Mouse (Mus musculus): ENCODE data around the gene Pskh1. TPM values are rescaled to one million over a fixed set of nuclear protein-coding genes. Genes with fewer than 3 reads are reported as not detected.
A peak's percentile ranks its signal among the peaks of the same experiment; 100 is the strongest.

The Pskh1 gene
- total RNA-seq, 1 experiment: 13.2 TPM

DNA sequence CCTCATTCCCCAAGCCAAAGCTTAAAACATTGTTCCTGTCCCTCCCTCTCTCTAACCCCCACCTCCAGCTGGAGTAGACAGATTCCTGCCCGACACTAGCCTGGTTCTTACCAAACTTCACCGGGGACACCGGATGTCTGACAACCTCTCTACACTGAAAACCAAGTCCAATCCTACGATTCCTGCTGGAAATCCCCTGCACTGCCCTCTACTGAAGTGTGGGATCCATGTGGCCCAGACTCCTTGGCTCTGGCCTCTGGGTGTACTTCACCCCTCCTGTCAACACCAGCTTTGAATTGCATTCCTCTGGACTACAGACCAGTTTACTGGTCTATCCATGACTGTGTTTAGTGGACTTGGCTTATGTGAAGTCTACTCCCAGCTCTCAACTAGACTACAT, 56.3 kb downstream of the Pskh1 start:
- in situ Hi-C loops (cut with MboI; ENCODE audit: low sequenced_read_pairs in 2 of 2, unreplicated experiment in 2 of 2): no loop called here
- no peaks in the 10 kb centered on the region for H3K9me3 ChIP-seq (ENCODE audit: control insufficient read depth, insufficient read depth, low read depth, low read length)
- H3K9ac ChIP-seq (ENCODE audit: insufficient read depth, low read depth, low read length, poor library complexity, severe bottlenecking): no peak overlapping the region
- H3K4me1 ChIP-seq (ENCODE audit: control insufficient read depth in 2 of 2, insufficient read depth in 2 of 2, low read length in 2 of 2, poor library complexity in 1 of 2): peaks cover 0 to 6% of the 10 kb centered on the region in 2 experiments; a peak in 1 of 4 replicates
- H3K27ac ChIP-seq (ENCODE audit: insufficient read depth, low read depth, low read length, poor library complexity, severe bottlenecking): no peak overlapping the region; the same call in 1 of the 2 replicates
- H3K36me3 ChIP-seq (ENCODE audit: control insufficient read depth, insufficient read depth, low read length, poor library complexity, severe bottlenecking): peaks cover 36% of the 10 kb centered on the region
- no peak for DNase-seq (ENCODE audit: low read depth, low spot score)
- H3K4me3 ChIP-seq (ENCODE audit: insufficient read depth in 1 of 2, low read depth in 1 of 2, low read length in 2 of 2, poor library complexity in 1 of 2, severe bottlenecking in 1 of 2): no peak overlapping the region
- TF ChIP-seq HCFC1 (IDR thresholded peaks at IDR 0.05; ENCODE audit: borderline replicate concordance, insufficient read depth, low read length) (no peak), ZNF384 (IDR thresholded peaks at IDR 0.05; ENCODE audit: low read depth, low read length) (no peak)

DNA sequence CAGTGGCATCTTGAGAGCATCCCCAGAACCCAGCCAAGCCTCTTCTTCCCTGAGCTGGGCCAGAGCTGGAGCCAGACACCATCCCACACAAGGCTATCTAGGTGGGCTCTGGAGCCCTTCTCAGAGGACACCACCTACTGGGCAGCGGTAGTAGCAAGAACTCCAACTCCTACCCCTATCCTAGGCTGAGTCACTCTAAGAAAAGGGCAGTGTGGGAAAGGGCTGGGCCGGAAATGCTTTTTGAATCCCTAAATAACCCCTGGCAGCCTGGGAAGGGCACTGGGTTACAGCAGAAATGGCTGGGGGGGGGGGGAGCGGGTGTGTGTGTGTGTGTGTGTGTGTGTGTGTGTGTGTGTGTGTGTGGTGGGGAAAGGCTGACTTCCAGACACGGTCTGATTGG, 57.6 kb downstream of the Pskh1 start:
- Histone ChIP-seq H3K9me3 (ENCODE audit: control insufficient read depth, insufficient read depth, low read depth, low read length) (no peaks in the 10 kb centered on the region), H3K27ac (ENCODE audit: insufficient read depth, low read depth, low read length, poor library complexity, severe bottlenecking) (no peak overlapping the region), H3K9ac (ENCODE audit: insufficient read depth, low read depth, low read length, poor library complexity, severe bottlenecking) (no peak overlapping the region), H3K4me1 (ENCODE audit: control insufficient read depth in 2 of 2, insufficient read depth in 2 of 2, low read length in 2 of 2, poor library complexity in 1 of 2) (peaks cover 9 to 16% of the 10 kb centered on the region in 2 experiments; a peak in 3 of 4 replicates), H3K4me3 (ENCODE audit: insufficient read depth in 1 of 2, low read depth in 1 of 2, low read length in 2 of 2, poor library complexity in 1 of 2, severe bottlenecking in 1 of 2) (no peak overlapping the region), H3K36me3 (ENCODE audit: control insufficient read depth, insufficient read depth, low read length, poor library complexity, severe bottlenecking) (peaks cover 30% of the 10 kb centered on the region)
- TF ChIP-seq MAFK (IDR thresholded peaks at IDR 0.05; ENCODE audit: insufficient read depth, low read depth, low read length) (no peak), ZC3H11A (IDR thresholded peaks at IDR 0.05; ENCODE audit: borderline replicate concordance, low read depth, low read length) (no peak), HCFC1 (IDR thresholded peaks at IDR 0.05; ENCODE audit: borderline replicate concordance, insufficient read depth, low read length) (no peak), CHD2 (IDR thresholded peaks at IDR 0.05; ENCODE audit: low read depth, low read length) (no peak), ZNF384 (IDR thresholded peaks at IDR 0.05; ENCODE audit: low read depth, low read length) (no peak)
- no peak for DNase-seq (ENCODE audit: low read depth, low spot score)
- in situ Hi-C loops (cut with MboI; ENCODE audit: low sequenced_read_pairs in 2 of 2, unreplicated experiment in 2 of 2): no loop called here

DNA sequence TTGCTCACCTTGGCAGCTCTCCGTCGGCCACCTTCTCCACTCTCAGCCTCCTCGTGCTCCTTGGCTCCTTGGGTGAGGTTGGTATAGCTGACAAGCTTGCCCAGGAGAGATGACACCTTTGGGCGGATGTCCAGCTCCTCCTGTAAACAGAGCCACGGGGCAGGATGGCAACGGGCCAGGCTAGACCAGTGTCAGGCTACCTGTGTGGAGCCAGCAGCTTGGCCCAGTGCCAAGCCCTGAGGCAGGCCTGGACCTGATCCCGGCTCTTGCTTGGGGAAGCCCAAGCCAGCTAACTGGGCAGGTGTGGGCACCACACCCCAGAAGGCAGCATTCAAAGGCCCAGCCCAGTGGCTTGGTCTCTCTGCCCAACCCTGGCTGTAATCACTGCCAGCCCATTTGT, 59.1 kb downstream of the Pskh1 start:
- Histone ChIP-seq H3K4me3 (ENCODE audit: insufficient read depth in 1 of 2, low read depth in 1 of 2, low read length in 2 of 2, poor library complexity in 1 of 2, severe bottlenecking in 1 of 2) (no peak overlapping the region), H3K9me3 (ENCODE audit: control insufficient read depth, insufficient read depth, low read depth, low read length) (no peaks in the 10 kb centered on the region), H3K9ac (ENCODE audit: insufficient read depth, low read depth, low read length, poor library complexity, severe bottlenecking) (no peak overlapping the region), H3K4me1 (ENCODE audit: control insufficient read depth in 2 of 2, insufficient read depth in 2 of 2, low read length in 2 of 2, poor library complexity in 1 of 2) (peaks cover 13 to 31% of the 10 kb centered on the region in 2 experiments; a peak in 3 of 4 replicates), H3K27ac (ENCODE audit: insufficient read depth, low read depth, low read length, poor library complexity, severe bottlenecking) (no peak overlapping the region), H3K36me3 (ENCODE audit: control insufficient read depth, insufficient read depth, low read length, poor library complexity, severe bottlenecking) (peaks cover 22% of the 10 kb centered on the region)
- DNase-seq (ENCODE audit: low read depth, low spot score): no peak
- TF ChIP-seq ZNF384 (IDR thresholded peaks at IDR 0.05; ENCODE audit: low read depth, low read length) (no peak), MAFK (IDR thresholded peaks at IDR 0.05; ENCODE audit: insufficient read depth, low read depth, low read length) (no peak), CHD2 (IDR thresholded peaks at IDR 0.05; ENCODE audit: low read depth, low read length) (no peak), HCFC1 (IDR thresholded peaks at IDR 0.05; ENCODE audit: borderline replicate concordance, insufficient read depth, low read length) (no peak), ZC3H11A (IDR thresholded peaks at IDR 0.05; ENCODE audit: borderline replicate concordance, low read depth, low read length) (no peak)
- in situ Hi-C loops (cut with MboI; ENCODE audit: low sequenced_read_pairs in 2 of 2, unreplicated experiment in 2 of 2): no loop called here

DNA sequence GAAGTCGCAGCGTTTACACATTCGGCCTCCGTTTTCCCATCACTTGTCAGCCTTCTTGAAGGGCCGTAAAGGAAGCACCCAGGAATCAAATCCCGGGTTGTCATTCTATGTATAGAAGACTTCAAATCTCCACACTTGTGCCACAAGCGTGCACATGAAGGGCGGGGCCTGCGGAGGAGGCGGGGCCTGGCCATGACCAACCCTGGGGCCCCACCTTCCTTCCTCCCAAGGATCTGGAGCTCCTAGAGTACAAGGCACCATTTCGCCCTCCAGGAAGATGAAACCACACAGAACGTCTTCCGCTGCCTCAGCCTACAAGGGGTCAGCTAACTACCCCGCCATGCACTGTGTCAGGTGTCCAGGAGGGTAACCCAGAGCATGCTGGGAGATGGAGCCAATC, 60.9 kb downstream of the Pskh1 start:
- peak overlapping the region; percentile 16 to 41; a peak in 3 of 4 replicates for H3K4me3 ChIP-seq (ENCODE audit: insufficient read depth in 1 of 2, low read depth in 1 of 2, low read length in 2 of 2, poor library complexity in 1 of 2, severe bottlenecking in 1 of 2)
- H3K4me1 ChIP-seq (ENCODE audit: control insufficient read depth in 2 of 2, insufficient read depth in 2 of 2, low read length in 2 of 2, poor library complexity in 1 of 2): peaks cover 16 to 36% of the 10 kb centered on the region in 2 experiments; a peak in 3 of 4 replicates
- no peak overlapping the region for H3K27ac ChIP-seq (ENCODE audit: insufficient read depth, low read depth, low read length, poor library complexity, severe bottlenecking)
- H3K9ac ChIP-seq (ENCODE audit: insufficient read depth, low read depth, low read length, poor library complexity, severe bottlenecking): no peak overlapping the region
- H3K36me3 ChIP-seq (ENCODE audit: control insufficient read depth, insufficient read depth, low read length, poor library complexity, severe bottlenecking): peaks cover 15% of the 10 kb centered on the region; the same call in 1 of the 2 replicates
- no peak for DNase-seq (ENCODE audit: low read depth, low spot score)
- H3K9me3 ChIP-seq (ENCODE audit: control insufficient read depth, insufficient read depth, low read depth, low read length): no peaks in the 10 kb centered on the region
- in situ Hi-C loops (cut with MboI; ENCODE audit: low sequenced_read_pairs in 2 of 2, unreplicated experiment in 2 of 2): no loop called here
- TF ChIP-seq CHD2 (IDR thresholded peaks at IDR 0.05; ENCODE audit: low read depth, low read length) (no peak), HCFC1 (IDR thresholded peaks at IDR 0.05; ENCODE audit: borderline replicate concordance, insufficient read depth, low read length) (no peak), ZC3H11A (IDR thresholded peaks at IDR 0.05; ENCODE audit: borderline replicate concordance, low read depth, low read length) (no peak), ZNF384 (IDR thresholded peaks at IDR 0.05; ENCODE audit: low read depth, low read length) (no peak), MAFK (IDR thresholded peaks at IDR 0.05; ENCODE audit: insufficient read depth, low read depth, low read length) (no peak)

DNA sequence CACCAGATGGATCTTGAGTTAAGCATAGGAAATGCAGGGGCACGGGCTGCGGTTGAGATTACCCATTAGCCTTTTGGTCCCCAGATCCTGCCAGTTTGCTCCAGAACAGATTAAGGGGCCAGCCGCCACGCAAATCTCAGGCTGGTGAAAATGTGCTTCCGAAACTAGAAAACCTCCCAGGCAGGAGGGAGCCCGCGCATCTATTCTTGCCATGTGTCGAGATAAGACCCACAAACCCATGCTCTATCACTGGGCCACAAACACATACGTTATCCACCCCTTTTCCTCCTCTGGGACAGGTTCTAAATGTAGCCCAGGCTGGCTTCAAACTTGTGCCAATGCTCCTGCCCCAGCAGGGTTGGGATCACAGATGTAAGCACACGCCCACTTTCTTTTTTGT, 61.3 kb downstream of the Pskh1 start:
- no peak overlapping the region for H3K27ac ChIP-seq (ENCODE audit: insufficient read depth, low read depth, low read length, poor library complexity, severe bottlenecking)
- H3K36me3 ChIP-seq (ENCODE audit: control insufficient read depth, insufficient read depth, low read length, poor library complexity, severe bottlenecking): peaks cover 15% of the 10 kb centered on the region; the same call in 1 of the 2 replicates
- no peak for DNase-seq (ENCODE audit: low read depth, low spot score)
- no peak overlapping the region for H3K9ac ChIP-seq (ENCODE audit: insufficient read depth, low read depth, low read length, poor library complexity, severe bottlenecking)
- in situ Hi-C loops (cut with MboI; ENCODE audit: low sequenced_read_pairs in 2 of 2, unreplicated experiment in 2 of 2): no loop called here
- H3K9me3 ChIP-seq (ENCODE audit: control insufficient read depth, insufficient read depth, low read depth, low read length): no peaks in the 10 kb centered on the region
- TF ChIP-seq ZNF384 (IDR thresholded peaks at IDR 0.05; ENCODE audit: low read depth, low read length) (no peak), ZC3H11A (IDR thresholded peaks at IDR 0.05; ENCODE audit: borderline replicate concordance, low read depth, low read length) (no peak), CHD2 (IDR thresholded peaks at IDR 0.05; ENCODE audit: low read depth, low read length) (no peak), HCFC1 (IDR thresholded peaks at IDR 0.05; ENCODE audit: borderline replicate concordance, insufficient read depth, low read length) (no peak), MAFK (IDR thresholded peaks at IDR 0.05; ENCODE audit: insufficient read depth, low read depth, low read length) (no peak)
- H3K4me1 ChIP-seq (ENCODE audit: control insufficient read depth in 2 of 2, insufficient read depth in 2 of 2, low read length in 2 of 2, poor library complexity in 1 of 2): peaks cover 16 to 36% of the 10 kb centered on the region in 2 experiments; a peak in 3 of 4 replicates
- H3K4me3 ChIP-seq (ENCODE audit: insufficient read depth in 1 of 2, low read depth in 1 of 2, low read length in 2 of 2, poor library complexity in 1 of 2, severe bottlenecking in 1 of 2): peak overlapping the region; percentile 16 to 41; a peak in 2 of 4 replicates

All from ES-E14 (cell line).